Mouse (Mus musculus) lung, adult 2 months (tissue): ENCODE results near the gene Mthfd1l.

Experiments used
- CTCF ChIP-seq: fragments of 200-500 bp; IDR thresholded peaks from 2 replicates; pipeline ENCODE4 v1.5.1; 2011; ENCODE audit warnings: mild to moderate bottlenecking, low read length, control low read depth; ENCODE audit not compliant: insufficient read depth
- POLR2A ChIP-seq: fragments of 200-500 bp; IDR thresholded peaks from 2 replicates; pipeline ENCODE4 v1.6.1; 2011; ENCODE audit warnings: low read depth, mild to moderate bottlenecking, control low read depth, low read length, borderline replicate concordance; ENCODE audit errors: extremely low read depth

GRCm38 (mm10) chr10:4158533-4158932 lies 185.6 kb downstream of the Mthfd1l start:
- TF ChIP-seq CTCF (no peak), POLR2A (no peak)
